Mouse (Mus musculus) liver, embryonic 13.5 days (tissue): Measurements from ENCODE around the gene Capn5. TPM values are rescaled to one million over a fixed set of nuclear protein-coding genes. Genes with fewer than 3 reads are reported as not detected.
A peak's percentile ranks its signal among the peaks of the same experiment; 100 is the strongest.

Experiments
- ATAC-seq: fragments of 200-750 bp; cut with Nextera tagmentation; 2 replicates; pipeline ENCODE4 v1.8.0; 2017; ENCODE audit warnings: low read depth, mild to moderate bottlenecking, moderate number of reproducible peaks, moderate library complexity
- DNase-seq: peaks from one replicate; pipeline ENCODE4 v3.0.0; 2022
- H3K27ac ChIP-seq: fragments of 300-500 bp; sonication (generic); 2 replicates; pipeline ENCODE4 v1.5.1; 2015; ENCODE audit warnings: moderate library complexity, mild to moderate bottlenecking, inconsistent platforms
- H3K27me3 ChIP-seq: fragments of 300-500 bp; sonication (generic); 2 replicates; pipeline ENCODE4 v1.6.1; 2015; ENCODE audit warnings: mild to moderate bottlenecking, inconsistent platforms
- H3K36me3 ChIP-seq: fragments of 300-500 bp; sonication (generic); 2 replicates; pipeline ENCODE4 v1.6.1; 2015; ENCODE audit warnings: mild to moderate bottlenecking, inconsistent platforms
- H3K4me1 ChIP-seq: fragments of 300-500 bp; sonication (generic); replicated peaks from 2 replicates; pipeline ENCODE4 v1.6.1; 2015; ENCODE audit warnings: inconsistent platforms
- H3K4me2 ChIP-seq: fragments of 300-500 bp; sonication (generic); 2 replicates; pipeline ENCODE4 v1.6.1; 2015; ENCODE audit warnings: inconsistent platforms, mild to moderate bottlenecking, moderate library complexity
- H3K4me3 ChIP-seq: fragments of 300-500 bp; sonication (generic); replicated peaks from 2 replicates; pipeline ENCODE4 v1.5.1; 2015; ENCODE audit warnings: mild to moderate bottlenecking, inconsistent platforms
- H3K9ac ChIP-seq: fragments of 300-500 bp; sonication (generic); 2 replicates; pipeline ENCODE4 v1.6.1; 2015; ENCODE audit warnings: mild to moderate bottlenecking, inconsistent platforms
- H3K9me3 ChIP-seq: fragments of 300-500 bp; sonication (generic); replicated peaks from 2 replicates; pipeline ENCODE4 v1.6.1; 2016; ENCODE audit warnings: inconsistent platforms
- WGBS: fragments of 180-500 bp; shearing (Covaris S2); methylation state at CpG from one replicate; pipeline ENCODE4 v1.1.7; 2015; ENCODE audit not compliant: insufficient replicate concordance; 5-methylcytosine and 5-hydroxymethylcytosine counted together
- polyA plus RNA-seq: library from polyadenylated mRNA; unstranded; fragments of >200 nt; fragmentation: Nextera tagmentation; extraction: Ambion mirVana; gene quantifications from 2 replicates; pipeline ENCODE4 v1.2.1, GENCODE M21; 2015

Gene Capn5
- 13.2 and 16.8 TPM in 2 replicates for polyA plus RNA-seq

GRCm38 (mm10) chr7:98177929-98178559 lies at the start of gene Capn5:
Gene Capn5, minus strand, starts transcription at chr7:98178274.
- Histone ChIP-seq H3K27me3 (no peaks in the 10 kb centered on the region), H3K9me3 (no peaks in the 10 kb centered on the region), H3K36me3 (peaks cover 3% of the 10 kb centered on the region), H3K4me2 (peak within 1 kb of the TSS; percentile 93), H3K4me1 (peaks cover 73% of the 10 kb centered on the region), H3K27ac (peak within 1 kb of the TSS; percentile 99), H3K4me3 (peak within 1 kb of the TSS; percentile 81), H3K9ac (peak within 1 kb of the TSS; percentile 85)
- 1% methylated on average over 43 of the region's 44 CpGs for WGBS
- ATAC-seq: peak; percentile 69
- DNase-seq: peak; percentile 74

- Histone ChIP-seq H3K4me2 (no peak overlapping the region), H3K9ac (no peak overlapping the region), H3K9me3 (no peaks in the 10 kb centered on the region), H3K4me1 (no peaks in the 10 kb centered on the region), H3K27ac (no peak overlapping the region), H3K36me3 (0 out of 2 replicates have a peak, but pooled peaks cover 3% of the 10 kb centered on the region), H3K27me3 (no peaks in the 10 kb centered on the region), H3K4me3 (no peak overlapping the region)
- ATAC-seq (no peak), DNase-seq (no peak)
- WGBS: 71% methylated on average over 4 of the region's 4 CpGs
Observed at GRCm38 (mm10) chr7:98223796-98224195, 45.7 kb upstream of the Capn5 start.

DNA sequence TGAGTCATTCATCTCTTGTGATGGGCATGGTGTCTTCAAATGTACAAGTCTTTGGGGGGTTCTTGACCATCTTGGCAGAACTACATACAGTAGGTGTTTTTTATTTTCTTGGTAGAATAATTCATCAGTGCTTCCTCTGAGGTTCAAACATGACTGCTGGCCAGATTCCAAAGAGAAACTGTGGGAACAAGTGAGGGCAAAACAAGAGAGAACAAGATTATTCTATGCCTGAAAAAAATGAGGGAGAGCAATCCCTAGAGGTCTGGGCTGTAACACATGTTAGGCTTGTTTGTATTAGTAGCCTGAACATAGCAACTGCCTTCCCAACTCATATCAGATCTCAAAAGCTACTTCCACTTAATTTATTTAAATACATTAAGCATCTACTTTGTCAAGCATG lies 38.6 kb upstream of the Capn5 start:
- DNase-seq: no peak
- H3K27me3 ChIP-seq: no peaks in the 10 kb centered on the region

GRCm38 (mm10) chr7:98202946-98203345 lies 24.9 kb upstream of the Capn5 start:
- Histone ChIP-seq H3K9ac (no peak overlapping the region), H3K9me3 (no peaks in the 10 kb centered on the region), H3K27me3 (0 out of 2 replicates have a peak, but pooled peaks cover 7% of the 10 kb centered on the region), H3K4me1 (no peaks in the 10 kb centered on the region), H3K4me3 (no peak overlapping the region), H3K36me3 (no peaks in the 10 kb centered on the region), H3K4me2 (no peak overlapping the region), H3K27ac (no peak overlapping the region)
- 68% methylated on average over 4 of the region's 4 CpGs for WGBS
- ATAC-seq (no peak), DNase-seq (no peak)

More for the DNA sequence above, 38.6 kb upstream of the Capn5 start:
- no peak overlapping the region for H3K9ac ChIP-seq
- no peak overlapping the region for H3K4me3 ChIP-seq
- no peak for ATAC-seq
- H3K27ac ChIP-seq: no peak overlapping the region
- H3K9me3 ChIP-seq: no peaks in the 10 kb centered on the region
- H3K4me2 ChIP-seq: no peak overlapping the region
- peaks cover 7% of the 10 kb centered on the region for H3K36me3 ChIP-seq
- H3K4me1 ChIP-seq: no peaks in the 10 kb centered on the region

DNA sequence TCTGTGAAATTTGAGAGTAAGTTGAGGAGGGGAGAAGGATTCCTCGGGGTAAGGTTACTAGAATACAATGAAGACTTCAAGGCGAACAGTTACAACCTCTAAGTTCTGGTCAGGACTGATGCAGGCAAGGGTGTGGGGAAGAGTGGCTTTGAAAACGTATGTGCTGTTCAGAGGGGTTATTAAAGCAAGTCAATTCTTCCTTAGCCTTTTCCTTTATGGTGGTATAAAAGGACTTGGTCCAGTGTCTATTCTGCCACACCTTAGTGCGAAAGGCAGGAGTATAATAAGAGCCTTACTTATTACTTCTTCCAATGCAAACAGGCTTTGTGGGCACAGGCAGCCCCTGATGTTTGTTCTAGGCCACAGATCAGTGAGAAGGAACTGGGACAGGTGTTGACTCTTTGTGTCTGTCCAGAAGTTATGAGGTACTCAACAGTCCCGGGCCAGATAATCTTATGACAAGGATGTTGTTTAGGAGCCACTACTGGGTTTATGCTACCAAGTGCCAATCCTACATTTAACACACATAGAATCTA lies 23.5 kb upstream of the Capn5 start:
- no peak for ATAC-seq
- DNase-seq: no peak
- Histone ChIP-seq H3K4me1 (no peaks in the 10 kb centered on the region), H3K27ac (no peak overlapping the region), H3K9me3 (no peaks in the 10 kb centered on the region), H3K36me3 (no peaks in the 10 kb centered on the region), H3K4me3 (no peak overlapping the region), H3K27me3 (peaks cover 20% of the 10 kb centered on the region), H3K9ac (no peak overlapping the region), H3K4me2 (no peak overlapping the region)
- 64% methylated on average over 5 of the region's 5 CpGs for WGBS

DNA sequence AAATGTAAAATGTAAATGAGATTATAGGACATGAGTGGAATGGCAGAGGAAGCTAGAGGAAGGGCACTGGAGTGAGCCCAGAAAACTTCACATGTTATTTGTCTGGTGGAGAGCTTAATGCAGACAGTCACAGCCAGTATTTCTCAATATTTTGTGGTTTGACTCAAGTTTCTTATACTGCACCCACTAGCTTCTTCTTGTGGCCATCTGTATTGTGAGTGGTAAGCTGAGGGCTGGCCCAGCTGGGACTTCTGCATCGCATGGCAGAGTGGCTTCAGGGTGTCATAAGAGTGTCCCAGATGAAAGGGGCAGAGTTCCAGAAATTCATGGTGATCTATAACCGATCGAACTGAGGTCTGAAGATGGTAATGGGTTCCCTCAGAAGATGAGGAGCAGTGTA lies 22.3 kb upstream of the Capn5 start:
- Histone ChIP-seq H3K4me3 (no peak overlapping the region), H3K27ac (no peak overlapping the region), H3K36me3 (no peaks in the 10 kb centered on the region), H3K27me3 (peaks cover 31% of the 10 kb centered on the region), H3K4me2 (no peak overlapping the region), H3K9me3 (no peaks in the 10 kb centered on the region), H3K9ac (no peak overlapping the region), H3K4me1 (no peaks in the 10 kb centered on the region)
- 73% methylated on average over 3 of the region's 3 CpGs for WGBS
- ATAC-seq (no peak), DNase-seq (no peak)

GRCm38 (mm10) chr7:98199381-98199780 lies 21.3 kb upstream of the Capn5 start, which contains the start of gene B3gnt6:
Gene B3gnt6, minus strand, starts transcription at chr7:98199481.
- DNase-seq (no peak), ATAC-seq (no peak)
- no peak within 1 kb of the TSS for H3K9ac ChIP-seq
- H3K36me3 ChIP-seq: no peaks in the 10 kb centered on the region
- peaks cover 41% of the 10 kb centered on the region for H3K27me3 ChIP-seq
- 66% methylated on average over 4 of the region's 4 CpGs for WGBS
- H3K4me2 ChIP-seq: no peak within 1 kb of the TSS
- H3K9me3 ChIP-seq: no peaks in the 10 kb centered on the region
- no peak within 1 kb of the TSS for H3K27ac ChIP-seq
- no peak within 1 kb of the TSS for H3K4me3 ChIP-seq
- peaks cover 2% of the 10 kb centered on the region for H3K4me1 ChIP-seq

DNA sequence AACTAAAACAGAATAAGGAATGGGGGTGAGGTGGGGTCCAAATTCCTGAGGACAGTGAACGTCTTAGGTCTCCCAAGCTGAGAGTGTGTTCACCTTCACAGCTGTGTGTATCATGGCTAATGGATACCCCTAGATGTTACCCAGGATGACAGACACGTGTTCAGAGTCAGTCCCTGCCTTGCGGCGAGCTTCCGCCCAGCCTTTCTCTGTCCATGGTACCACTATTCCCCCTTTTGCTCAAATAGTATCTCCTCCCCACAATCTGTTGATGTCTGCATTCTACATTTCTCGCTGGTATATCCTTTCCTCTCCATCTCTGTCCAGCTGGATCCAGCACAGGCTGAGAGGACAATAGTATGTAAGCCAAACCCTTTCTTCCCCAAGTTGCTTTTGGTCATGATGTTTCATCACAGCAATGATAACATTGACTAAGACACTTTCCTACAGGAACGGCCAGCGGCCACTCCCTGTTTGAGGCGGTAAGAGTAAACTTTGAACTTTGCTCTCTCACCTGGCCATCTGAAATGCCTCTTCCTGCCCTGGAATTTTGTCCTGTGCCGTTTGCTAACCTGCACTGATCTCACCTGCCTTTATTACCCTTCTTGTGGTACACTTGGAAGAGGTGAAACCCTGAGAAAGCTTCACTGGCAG lies 17.2 kb upstream of the Capn5 start:
- Histone ChIP-seq H3K4me2 (no peak overlapping the region), H3K4me1 (peaks cover 16% of the 10 kb centered on the region), H3K27me3 (peaks cover 70% of the 10 kb centered on the region), H3K4me3 (no peak overlapping the region), H3K9ac (no peak overlapping the region), H3K27ac (no peak overlapping the region), H3K9me3 (no peaks in the 10 kb centered on the region), H3K36me3 (no peaks in the 10 kb centered on the region)
- no peak for DNase-seq
- no peak for ATAC-seq
- 27% methylated on average over 10 of the region's 10 CpGs for WGBS

DNA sequence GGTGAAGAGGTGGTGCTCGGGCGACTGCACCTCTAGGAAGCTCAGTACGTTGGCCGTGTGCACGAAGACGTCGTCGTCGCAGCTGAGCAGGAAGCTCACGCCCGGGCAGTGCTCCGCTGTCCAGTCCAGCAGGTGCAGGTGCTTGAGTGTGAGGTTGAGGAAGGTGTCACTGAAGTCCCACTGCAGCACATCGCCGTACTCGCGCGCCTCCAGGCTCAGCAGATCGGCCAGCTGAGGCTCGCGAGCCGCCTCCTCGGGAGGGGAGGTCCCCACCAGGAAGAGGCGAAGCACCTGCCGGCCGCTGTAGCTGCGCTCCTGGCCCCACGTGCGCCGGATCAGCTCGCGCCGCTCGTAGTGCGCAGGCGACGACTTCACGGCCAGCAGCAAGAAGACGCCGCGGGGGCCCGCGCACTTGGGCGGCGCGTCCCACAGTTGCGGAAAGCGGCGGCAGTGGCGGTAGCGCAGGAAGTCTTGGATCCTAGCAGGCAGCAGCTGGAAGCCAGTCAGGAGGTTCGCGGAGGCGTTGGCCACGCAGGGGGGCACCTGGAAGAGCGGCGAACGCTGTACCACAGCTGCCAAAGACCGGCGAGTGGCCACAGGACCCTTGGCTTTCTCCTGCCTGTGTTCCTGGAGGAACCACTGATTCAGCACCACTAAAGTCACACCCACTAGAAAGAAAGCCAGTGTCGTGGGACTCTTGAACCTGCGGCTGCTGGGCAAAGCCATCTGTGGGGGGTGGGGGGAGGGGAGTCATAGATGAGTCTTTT lies 16.1 kb upstream of the Capn5 start:
- Histone ChIP-seq H3K9me3 (no peaks in the 10 kb centered on the region), H3K4me1 (peaks cover 27% of the 10 kb centered on the region), H3K9ac (no peak overlapping the region), H3K27me3 (peaks cover 70% of the 10 kb centered on the region), H3K36me3 (no peaks in the 10 kb centered on the region), H3K4me3 (peak overlapping the region; percentile 47), H3K4me2 (peak overlapping the region; percentile 61), H3K27ac (no peak overlapping the region)
- DNase-seq (no peak), ATAC-seq (peak; percentile 17; the same call in 1 of the 2 replicates)
- WGBS: 2% methylated on average over 61 of the region's 61 CpGs

- Histone ChIP-seq H3K9me3 (no peaks in the 10 kb centered on the region), H3K27ac (no peak overlapping the region), H3K36me3 (no peaks in the 10 kb centered on the region), H3K4me2 (peak overlapping the region; percentile 61), H3K4me3 (peak overlapping the region; percentile 47), H3K27me3 (peaks cover 66% of the 10 kb centered on the region), H3K4me1 (peaks cover 31% of the 10 kb centered on the region), H3K9ac (no peak overlapping the region)
- ATAC-seq (peak; percentile 10; the same call in 1 of the 2 replicates), DNase-seq (no peak)
- 5% methylated on average over 36 of the region's 36 CpGs for WGBS
Observed at GRCm38 (mm10) chr7:98193515-98194025, 15.5 kb upstream of the Capn5 start.
